Mouse (Mus musculus) adrenal gland, adult 18-20 months (tissue): ENCODE measurements around the gene Reps1. TPM values are rescaled to one million over a fixed set of nuclear protein-coding genes. Genes with fewer than 3 reads are reported as not detected.
"Not testable (repeated sequence)": the region's sequence is repeated elsewhere in the genome, so short reads cannot be mapped to it uniquely, and the experiment has no call there.

ENCODE experiments used
- DNase-seq, 2 experiments: peaks; one replicate each; pipeline ENCODE4 v3.0.0; 2021 to 2022; ENCODE audit warnings: low spot score in 2 of 2
- total RNA-seq, 2 experiments: library from RNA; stranded (reverse); gene quantifications; 1 replicate in 1 of 2; 2 replicates in 1 of 2; pipeline ENCODE4 v1.2.3; 2021

Gene Reps1
- total RNA-seq, 2 experiments from 2014 or later = 26.8 to 30.3 TPM

DNA sequence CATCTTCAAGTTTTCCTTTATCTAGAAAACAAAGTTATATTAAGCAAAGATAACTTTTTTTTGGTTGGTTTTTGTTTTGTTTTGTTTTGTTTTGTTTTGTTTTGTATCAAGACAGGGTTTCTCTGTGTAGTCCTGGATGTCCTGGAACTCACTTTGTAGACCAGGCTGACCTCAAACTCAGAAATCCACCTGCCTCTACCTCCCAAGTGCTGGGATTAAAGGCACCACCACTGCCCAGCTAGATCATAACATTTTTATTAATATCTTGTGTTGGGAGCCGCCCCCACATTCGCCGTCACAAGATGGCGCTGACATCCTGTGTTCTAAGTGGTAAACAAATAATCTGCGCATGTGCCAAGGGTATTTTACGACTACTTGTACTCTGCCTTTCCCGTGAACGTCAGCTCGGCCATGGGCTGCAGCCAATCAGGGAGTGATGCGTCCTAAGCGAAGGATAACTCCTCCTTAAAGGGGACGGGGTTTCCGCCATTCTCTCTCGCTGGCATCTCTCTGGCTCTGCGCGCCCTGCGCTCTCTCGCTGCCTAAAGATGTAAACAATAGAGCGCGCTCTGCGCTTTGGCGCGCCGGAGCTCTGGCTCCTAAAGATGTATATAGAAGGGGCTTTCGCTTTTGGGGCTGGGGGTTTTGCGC is 83.3 kb downstream of the Reps1 start:
- DNase-seq = not testable (repeated sequence)

DNA sequence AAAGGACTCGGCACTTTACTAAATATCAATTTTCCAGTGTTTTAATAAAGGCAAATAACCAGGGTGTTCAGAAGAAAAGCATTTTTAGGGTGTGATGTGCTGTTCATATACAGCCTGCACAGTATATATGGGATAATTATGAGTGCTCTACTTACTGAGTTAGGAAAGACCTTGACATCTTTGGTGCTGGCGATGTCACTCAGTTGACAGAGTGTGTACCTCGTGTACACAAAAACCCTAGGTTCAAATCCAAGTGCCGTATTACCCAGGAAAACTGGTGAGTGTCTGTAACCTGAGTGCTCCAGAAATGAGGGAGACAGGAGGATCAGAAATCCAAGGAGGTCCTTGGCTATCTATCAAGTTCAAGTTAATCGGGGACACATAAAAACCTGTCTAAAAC is 84.0 kb downstream of the Reps1 start:
- DNase-seq = no peak

DNA sequence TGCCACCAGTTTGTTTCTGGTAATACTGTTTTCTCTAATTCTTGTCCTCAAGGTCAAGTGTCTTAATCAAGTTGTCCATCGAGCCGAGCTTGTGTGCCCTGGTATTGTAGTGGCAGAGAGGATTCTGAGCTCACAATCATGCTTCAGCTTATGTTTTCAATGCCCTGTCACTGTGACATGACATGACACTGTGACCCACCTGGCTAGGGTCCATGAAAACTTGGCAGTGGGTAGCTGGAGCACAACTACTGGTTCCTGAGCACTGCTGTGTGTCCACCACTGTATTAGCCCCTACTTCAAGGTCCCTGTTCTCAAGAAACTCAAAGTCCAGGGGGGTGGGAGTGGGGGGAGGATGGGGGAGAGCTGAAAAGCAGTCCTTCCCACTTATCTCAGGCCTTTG is 85.7 kb downstream of the Reps1 start:
- no peak for DNase-seq

DNA sequence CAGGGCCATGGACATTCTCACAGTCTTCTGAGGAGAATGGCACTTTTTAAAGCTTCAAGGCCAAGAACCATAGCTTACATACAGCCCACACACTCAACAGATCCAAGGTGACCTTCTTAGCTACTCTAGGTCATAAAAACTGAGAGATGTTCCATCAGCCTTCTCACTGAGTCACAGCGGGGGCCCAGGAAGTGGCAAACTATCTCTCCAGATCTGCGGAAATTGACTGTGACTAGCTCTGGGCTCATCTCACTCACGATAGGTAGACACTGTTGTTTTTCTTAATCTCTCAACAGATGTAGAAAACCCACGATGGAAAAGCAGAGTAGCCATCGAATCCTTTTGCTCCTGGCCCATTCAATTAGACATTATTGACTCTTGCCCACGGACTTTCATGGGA is 86.6 kb downstream of the Reps1 start:
- no peak for DNase-seq

DNA sequence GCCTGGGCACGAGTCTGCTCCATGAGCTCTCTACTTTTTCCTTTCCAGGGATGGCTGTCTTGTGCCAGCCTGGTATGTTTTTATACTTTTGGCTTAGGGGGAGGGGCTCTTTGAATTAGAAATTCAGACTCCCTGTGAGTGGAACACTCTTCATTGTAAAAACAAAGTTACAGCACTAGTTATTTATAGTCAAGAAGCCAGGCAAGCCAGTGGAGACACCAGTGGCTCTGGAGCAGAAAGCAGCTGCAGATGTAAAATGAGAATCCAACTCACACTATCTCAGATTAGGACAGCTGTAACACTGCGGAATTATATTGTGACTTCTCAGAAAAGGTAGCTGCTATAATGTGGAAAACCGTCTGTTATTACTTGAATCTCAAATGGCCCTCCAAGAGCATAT is 91.6 kb downstream of the Reps1 start:
- no peak for DNase-seq

DNA sequence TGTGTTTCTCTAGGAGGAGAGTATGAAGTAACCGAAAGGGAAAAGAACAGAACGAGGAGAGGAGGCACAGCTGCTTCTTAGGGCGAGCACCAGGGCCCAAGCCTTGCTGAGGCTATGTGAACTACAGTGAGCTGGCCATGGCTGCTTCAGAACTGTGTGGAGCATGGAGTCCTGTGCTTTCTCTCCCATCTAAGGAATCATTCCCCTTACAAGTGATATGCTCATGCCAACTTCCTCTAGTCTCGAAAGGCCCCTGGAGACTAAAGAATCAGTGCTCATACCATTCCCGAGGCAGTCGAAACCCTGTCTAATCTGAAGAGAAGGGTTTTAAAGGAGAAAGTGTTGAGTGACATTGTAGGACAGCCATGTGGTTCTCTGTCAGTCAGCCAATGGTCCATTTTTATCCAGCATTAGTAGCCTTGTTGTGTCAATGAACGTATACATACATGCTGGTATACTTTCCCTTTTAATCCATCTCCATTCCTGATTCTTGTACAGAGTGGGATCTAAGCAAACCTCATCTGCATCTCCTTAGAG is 106.8 kb downstream of the Reps1 start:
- no peak for DNase-seq

Other genes with a start within 250 kb of the Reps1 start
- 10 to 100 TPM; 26.7 to 37.7 TPM for gene Heca, start 107.8 kb upstream of the Reps1 start, total RNA-seq
- 10 to 100 TPM; 18.6 to 21.4 TPM for gene Abracl, start 32.6 kb upstream of the Reps1 start, total RNA-seq
- gene Ect2l, start 155.0 kb downstream of the Reps1 start, total RNA-seq = not detected
- 1 to 10 TPM; 7.8 to 8.5 TPM for gene Ccdc28a, start 179.1 kb downstream of the Reps1 start, total RNA-seq